Mouse (Mus musculus) ES-CJ7 (cell line): ENCODE measurements around the gene Gpr155.
A peak's percentile ranks its signal among the peaks of the same experiment; 100 is the strongest.

Experiments used
- DNase-seq: peaks from one replicate; pipeline ENCODE4 v3.0.0; 2011; ENCODE audit warnings: low read depth, low spot score

Gpr155 gene

DNA sequence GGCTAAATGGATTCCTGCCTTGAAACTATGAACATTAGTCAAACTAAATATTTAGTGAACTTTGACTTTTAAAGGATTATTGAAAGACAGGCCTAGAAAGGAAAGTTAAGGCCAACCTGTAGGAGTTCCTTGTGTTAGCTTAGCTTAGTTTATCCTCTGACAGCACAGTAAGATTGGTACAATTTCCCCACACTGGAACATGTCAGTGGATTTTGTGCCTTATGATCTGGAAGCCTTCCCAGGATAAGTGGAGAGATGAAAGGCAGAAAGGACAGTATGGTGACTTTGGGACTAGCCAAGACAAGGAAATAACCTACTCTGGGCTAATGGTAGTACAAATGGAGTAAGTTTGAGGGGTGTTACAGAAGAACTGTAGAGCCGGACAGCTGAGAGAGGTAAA is 1.4 kb upstream of the Gpr155 start:
- no peak for DNase-seq

DNA sequence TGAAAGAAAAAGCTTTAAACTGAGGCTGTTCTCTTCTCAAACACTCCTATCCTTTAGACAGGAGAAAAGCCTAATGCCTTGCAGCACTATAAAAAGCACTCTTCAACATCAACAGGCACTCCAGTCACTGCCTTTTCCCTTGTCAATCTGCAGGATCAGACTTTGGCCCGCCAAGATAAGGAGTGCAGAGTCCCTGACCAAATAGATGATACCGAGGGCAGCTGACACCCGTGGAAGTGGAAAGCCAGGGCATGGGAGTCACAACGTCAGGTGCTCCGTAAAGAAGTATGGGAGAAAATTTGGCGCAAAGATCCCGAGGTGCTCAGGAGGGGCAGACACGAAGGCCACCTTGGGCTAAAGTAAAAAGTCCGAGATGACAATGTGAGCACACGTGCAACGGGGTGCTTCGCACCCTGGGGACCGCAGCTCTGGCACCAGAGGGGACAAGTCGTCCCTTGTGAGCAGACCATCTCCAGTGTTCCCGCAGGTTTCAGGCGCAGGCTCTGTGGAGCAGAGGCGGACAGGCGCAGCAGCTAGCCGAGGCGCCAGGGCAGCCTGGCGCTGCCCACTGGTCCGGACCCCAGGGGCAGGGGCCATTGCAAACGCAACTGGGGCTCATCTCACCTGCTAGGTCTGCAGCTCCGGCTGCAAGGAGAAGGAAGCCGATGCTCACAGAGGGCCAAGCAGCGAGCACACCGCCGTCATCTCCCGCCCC is 574 bp downstream of the Gpr155 start:
- no peak for DNase-seq

DNA sequence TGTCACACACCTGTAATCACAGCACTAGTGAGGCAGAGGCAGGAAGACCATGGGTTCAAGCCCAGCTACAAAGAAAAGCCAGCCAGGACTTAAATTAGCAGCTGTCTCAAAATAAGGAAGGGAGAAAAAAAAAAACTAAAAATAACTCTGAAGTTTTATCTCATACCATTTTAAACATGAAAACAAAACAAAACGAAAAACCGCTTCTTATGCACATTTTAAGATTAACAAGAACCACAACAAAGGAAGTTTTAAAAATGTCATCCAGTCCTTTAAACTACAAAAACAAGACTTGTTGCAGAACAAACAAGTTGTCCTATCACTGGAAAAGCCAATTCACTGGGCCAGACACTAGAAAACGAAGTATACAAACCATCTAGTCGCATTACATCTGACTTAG is 1.2 kb downstream of the Gpr155 start:
- DNase-seq: no peak

DNA sequence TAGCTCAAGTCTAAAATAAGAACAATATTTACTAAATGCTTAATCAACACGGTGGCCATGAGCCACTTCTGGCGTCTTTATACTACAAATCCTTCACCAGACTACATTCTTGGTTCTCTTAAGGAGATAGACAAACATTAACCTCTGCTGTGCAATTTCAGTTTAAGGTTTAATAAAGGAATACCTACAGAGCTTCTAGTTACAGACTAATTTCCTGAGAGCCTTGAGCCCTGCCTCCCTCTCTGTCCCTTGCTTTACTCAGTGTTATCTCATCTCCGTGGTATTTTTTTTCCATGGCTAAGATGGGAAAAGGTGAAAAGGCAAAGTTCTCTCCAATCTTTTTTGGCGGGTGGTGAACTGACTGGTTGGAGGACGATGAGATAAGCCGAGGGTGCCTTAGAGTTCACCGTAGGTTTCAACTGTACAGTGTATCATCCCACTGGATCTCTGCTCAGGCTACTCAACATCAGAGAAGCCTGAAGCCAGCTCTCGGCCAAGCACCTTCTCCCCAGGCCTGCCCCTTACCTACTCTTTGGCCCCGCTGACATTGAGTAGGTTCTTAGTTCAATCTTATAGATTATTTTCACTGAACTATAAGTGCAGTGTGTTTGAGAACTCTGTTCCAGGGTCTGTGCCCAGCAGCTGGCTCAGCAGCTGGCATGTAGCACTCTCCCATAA is 5.9 kb downstream of the Gpr155 start:
- no peak for DNase-seq

DNA sequence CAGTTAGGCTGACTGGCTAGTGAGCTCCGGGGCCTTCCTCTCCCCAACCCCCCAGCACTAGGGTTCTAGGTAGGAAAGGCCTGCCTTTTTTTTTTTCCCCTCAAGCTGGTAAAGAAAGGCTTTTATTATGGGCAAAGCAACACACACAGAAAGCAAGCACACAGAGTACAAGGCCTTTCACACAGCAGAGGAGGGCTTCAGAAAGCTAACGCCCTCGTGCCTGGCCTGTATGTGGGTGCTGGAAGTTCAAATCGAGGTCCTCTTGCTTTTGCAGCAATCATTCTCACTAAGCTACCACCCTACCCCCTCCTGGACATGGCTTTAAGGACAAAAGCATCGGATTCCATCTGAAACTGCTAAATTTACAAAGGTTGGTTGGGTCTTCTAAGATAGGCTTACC is 6.7 kb downstream of the Gpr155 start:
- DNase-seq: no peak

DNA sequence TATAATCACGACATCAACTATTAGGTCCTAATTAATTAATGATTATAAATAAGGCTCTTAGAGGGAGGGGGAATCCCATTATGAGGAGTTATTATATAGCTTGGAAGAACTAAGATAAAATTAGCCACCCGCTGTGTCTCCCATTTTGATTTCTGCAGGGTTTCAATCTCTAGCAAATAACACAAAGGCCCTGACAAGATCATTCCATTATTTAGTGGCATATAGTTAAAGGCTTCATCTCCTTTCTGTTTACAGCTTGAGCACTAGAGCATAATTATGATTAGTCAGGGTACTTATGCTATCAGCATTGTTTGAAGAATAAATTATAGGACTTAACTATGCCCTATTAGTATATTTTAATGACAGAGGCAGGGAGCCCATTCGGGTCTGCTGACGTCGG is 8.0 kb downstream of the Gpr155 start:
- no peak for DNase-seq

DNA sequence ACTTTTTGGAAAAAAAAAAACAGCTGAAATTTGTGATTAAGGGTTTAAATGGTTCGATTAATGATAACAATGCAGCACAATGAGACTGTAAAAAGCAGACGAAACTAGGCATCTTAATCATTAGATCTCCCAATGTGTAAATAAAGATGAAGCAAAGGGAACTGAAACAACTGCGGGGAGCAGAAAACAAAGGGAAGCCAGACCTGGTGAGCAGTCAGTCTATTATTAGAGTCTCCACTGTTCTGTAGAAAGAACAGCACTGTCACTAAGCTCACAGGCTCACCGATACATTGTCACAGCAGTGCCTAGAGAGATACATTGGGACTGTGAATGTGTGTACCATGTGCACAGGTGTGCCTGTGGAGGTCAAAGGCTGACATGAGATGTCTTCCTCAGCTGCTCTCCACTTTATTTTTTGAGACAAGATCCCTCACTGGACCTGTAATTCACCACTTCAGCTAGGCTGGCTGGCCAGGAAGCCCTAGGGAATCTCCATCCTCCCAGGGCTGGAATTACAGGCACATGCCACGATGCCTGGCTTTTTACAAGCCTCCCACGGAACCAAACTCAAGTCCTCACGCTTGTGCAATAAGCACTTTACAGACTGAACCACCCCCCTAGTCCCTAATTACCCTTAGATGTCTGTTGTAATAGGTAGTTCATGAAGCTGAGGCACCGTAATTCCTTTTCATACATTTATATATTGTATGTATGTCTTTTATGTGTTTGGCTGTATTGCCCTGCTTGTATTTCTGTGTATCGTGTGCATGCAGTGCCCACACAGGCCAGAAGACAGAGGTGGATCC is 14.6 kb downstream of the Gpr155 start:
- no peak for DNase-seq

DNA sequence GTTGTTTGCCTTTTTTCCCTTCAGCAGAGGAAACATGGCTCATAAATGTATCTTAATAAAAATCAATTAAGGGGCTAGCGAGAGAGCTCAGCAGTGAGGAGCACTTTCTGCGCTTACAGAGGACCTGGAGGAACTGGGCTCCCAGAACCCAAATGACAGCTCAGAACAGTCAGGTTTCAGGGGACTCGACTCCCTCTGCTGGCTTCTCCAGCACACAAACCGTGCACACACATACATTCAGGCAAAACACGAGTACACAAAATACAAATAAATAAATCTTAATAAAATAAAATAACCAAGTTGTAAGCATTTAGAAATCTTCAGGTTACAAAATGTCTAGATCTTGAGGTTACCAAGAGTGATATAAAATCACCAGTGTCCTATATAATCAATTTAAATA is 22.9 kb downstream of the Gpr155 start:
- DNase-seq: peak; percentile 22

DNA sequence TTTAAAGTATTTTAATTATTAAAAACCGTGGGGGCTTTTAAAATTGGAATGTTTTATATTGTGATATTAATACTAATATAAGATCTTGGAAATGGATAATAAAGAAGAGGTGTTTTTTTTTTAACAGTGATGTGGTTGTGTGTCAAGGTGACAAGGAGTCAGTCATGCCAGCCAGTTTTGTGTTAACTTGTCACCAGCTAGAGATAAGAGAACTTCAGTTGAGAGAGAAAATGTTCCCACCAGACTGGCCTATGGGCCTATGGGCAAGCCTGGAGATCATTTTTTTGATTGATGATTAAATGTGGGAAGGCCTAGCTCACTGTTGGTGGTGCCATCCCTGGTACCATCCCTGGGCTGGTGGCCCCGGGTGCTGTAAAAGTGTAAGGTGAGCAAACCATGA is 25.8 kb downstream of the Gpr155 start:
- no peak for DNase-seq

DNA sequence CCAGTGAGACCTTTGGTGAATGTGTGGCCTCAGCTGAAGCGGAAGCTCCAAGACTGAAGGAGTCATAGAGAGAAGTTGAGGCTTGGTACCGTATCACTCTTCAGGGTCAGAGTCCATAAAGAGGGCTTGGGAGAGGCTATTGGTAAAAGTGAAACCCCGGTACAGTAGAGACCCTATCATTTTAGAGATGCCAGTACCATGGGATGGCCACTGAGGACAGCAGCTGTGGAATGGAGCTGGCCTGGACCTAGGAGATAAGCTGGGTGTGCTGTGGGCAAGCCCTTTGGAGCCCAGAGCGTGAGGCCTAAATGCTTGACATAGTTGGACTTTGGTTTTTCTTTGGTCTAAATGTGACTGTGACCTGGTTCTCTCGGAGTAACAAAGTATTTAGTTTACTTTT is 26.4 kb downstream of the Gpr155 start:
- no peak for DNase-seq

DNA sequence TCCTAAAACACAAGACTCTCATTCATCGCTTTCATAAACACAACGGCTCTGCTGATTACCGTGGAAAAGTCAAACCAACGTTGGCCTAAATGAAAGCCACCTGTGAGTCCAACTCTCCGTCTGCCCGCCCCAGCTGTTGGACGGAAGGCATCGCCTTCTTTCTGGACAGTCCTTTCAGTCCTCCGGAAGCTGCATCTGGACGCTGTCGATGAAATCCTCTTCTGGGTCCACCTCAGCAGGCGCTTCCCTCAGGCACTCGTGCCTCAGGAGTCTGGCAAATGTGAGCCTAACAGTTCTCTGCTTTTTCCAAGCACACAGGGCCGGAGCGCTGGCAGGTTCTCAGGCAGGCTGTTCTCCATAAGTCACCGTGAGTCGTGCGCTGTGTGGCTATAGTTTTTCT is 29.4 kb downstream of the Gpr155 start:
- no peak for DNase-seq

DNA sequence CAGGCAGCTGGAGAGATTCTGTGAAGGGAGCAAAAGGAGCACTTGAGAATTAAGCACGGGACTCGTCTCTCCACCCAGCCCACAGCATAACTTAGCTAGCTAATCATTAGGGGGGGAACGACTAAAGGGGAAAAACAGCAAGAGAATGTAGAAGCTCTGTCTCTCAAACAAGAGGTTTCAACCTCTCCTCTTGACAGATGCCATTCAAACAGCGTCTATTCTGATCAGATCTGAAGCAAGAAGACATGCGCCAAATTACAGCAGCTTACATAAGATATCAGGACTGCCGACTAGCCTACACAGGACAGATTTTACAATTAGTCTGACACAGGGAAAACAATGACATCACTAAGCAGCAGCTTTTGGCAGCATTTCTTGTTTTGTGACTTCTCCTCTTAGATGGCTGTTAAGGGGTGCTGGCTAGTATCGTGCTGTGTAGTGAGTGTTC is 34.4 kb downstream of the Gpr155 start:
- DNase-seq: no peak

DNA sequence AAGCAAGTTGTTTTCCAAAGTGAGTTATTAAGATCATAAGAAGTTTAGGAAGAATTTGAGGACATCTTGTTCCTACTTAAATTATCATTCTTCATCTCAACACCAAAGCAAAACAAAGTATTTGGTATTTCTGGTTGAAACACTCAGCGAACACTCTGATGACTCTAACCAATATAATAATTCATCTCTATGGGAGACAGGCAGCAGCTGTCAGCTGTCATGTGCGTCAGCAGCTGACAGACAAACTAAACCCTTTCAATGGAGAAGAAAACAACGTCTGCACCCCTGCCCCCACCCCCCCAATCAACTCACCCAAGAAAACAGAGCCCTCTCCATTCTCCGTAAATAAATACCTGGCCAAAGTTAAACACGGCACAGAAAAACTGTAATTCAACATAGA is 34.9 kb downstream of the Gpr155 start:
- DNase-seq: no peak

DNA sequence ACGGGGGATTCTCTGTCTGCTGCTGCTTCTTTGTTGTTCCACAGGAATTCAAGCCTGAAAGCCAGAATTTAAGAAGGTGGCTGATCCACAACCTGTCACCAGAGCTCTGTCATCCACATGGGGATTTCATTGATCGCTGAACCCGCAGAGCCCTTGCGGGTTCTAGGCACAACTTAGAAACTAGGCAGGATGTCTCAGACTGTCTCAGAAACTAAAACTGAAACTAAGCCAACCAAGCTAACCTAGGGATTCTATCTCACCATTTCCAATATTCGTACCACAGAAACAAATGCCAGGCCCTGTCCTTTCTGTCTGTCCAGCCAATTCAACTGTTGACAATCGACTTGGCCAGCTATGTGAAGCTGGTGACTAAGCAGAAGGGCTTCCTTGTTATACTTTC is 38.2 kb downstream of the Gpr155 start:
- DNase-seq: no peak

DNA sequence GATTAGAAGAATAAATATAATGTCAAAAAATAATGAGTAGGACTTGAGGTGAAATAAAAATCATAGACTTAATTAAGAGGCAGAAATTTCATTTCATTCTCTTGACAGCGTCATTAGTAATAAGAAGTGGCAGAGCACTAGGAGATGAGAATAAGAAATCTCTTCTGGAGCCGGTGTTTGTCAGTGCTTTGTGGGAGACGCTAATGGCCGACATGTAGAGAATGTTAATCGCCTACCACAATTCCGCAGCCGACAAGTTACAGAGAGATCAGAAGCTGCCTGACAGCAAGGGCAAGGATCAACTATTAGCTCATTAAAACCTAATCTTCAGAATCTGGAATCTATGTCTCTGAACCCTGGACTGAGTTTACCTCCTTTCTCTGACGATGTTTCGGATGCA is 38.6 kb downstream of the Gpr155 start:
- DNase-seq: no peak

DNA sequence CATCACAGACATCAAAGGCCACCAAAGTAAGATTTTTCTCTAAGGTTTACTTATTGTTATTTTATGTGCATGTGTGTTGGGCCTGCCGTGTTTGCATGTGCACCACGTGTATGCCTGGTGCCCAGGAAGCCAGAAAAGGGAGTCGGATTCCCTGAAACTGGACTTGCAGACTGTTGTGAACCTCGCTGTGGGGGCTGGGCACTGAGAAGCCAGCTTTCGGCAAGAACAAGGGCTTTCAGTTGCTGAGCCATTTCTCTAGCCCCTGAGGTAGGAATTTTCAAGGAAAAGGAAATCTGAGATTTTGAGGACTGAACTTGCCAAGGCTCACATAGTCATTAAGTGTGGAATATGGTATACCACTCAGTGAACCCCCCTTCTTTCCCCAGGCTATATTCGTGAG is 39.2 kb downstream of the Gpr155 start:
- DNase-seq: no peak

DNA sequence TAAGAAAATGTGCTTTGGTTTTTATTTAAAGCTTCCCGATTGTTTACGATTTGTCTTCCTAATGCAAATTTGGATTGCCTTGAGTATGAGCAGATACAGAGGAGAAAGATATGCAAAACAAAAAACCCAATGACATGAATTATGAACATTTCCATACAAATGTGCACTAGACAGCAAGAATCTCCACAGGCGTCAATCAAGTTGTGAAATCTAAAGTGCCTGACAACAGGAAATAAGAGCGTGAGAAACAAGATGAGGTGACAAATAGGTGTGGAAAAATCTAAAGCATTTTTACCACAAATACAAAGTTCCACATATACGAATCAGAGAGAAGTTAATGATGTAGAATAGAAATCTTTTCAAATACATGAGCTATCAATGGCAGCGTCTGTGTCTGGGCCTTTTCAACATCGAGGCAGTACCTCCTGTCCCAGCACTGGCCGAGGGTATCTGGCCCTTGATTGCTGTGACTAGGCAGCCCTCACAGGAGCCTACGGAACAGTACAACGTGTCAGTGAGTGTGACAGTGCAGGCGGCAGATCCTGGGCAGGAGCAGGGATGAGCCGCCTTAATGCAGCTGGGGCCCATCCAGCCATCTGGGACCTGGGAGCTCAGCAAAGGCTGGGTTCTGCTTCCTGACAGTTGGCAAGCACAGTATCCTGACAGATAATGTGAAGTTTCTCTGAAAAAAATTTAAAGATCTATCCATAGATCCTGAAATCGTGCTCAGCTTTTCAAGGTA is 39.9 kb downstream of the Gpr155 start:
- no peak for DNase-seq

DNA sequence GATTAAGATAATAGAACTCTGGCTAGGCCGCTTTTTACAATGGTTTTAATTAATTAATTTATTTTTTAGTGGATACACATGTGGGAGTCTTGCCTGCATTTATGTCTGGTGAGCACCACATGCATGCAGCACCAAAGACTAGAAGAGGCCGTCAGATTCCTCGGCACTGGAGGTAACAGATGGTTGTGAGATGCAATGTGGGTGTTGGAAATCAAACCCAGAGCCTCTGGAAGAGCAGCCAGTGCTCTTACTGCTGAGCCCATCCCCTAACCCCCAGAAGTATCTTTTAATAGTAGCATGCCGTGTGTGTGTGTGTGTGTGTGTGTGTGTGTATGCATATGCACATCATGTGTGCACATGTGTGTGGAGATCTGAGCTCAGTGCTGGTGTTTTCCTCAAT is 41.2 kb downstream of the Gpr155 start:
- no peak for DNase-seq

DNA sequence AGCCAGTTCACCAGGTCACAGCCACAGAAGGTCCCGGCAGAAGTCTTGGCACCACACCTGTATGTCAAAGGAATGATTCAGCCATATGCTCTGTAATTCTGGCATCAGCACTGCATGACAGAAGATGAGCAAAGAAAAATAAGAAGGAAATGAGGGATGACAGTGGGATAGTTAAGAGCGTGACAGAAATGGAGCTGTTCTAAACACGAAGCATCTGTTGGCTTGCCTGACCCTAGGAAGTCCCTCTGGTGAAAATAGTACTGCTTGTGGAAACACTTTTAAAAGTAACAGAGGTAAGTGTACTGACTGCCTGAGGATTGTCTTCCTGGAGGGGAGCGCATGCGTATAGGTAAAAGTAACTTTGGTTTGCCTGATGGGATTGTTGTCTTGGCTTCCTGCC is 42.7 kb downstream of the Gpr155 start:
- DNase-seq: no peak

DNA sequence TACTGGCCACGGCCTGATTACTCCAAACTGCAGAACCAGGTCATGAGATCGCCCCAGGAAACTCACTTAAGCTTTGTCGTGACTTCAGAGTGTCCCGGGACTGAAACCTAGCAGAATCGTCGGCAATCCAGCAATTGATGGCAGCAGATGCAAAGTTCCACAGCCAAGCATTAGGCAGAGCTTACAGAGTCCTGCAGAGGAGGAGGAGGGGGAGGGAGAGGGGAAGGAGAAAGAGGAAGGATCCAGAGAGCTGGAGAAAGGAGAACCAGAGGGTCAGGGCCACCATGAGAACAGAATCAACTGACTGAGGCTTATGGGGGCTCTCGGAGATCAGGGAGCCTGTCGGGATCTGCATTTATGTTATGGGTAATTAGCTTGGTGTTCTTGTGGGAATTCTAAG is 48.0 kb downstream of the Gpr155 start:
- no peak for DNase-seq

DNA sequence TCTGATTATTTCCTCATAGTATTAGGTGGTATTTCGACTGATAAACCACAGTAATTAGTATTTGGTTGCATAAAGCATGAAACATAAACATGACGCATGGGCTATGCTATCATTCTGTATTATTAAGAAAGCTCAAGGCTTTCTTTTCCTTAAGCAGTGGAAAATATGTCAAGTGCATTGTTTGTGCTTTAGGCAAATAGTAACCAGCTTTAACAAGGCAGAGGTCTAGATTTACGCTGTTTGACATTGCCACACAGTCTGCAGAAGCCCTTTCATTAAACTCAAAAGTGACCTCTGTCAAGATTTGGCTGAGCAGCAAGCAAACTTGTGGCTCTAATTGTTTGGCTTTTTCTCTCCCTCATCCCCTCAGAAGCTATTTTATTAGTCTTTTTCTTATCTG is 50.4 kb downstream of the Gpr155 start:
- no peak for DNase-seq

DNA sequence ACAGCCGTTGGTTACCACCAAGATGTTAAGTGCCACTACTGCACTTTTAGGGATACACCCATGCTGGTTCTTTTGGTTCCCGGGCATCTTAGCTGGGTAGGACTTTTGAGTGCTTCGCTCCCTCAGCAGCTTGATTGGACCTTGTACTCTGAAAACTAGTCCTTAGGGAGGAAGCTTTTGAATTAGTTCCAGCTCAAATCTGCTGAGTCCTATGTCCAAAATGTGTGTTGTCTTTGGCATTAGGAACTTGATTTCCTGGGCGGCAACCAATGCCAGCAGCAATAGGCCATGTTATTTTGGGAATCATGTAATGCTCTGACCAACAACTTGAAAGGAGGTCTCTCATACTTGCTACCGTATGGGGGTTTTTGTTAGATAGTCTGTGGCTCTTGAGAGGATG is 60.5 kb downstream of the Gpr155 start:
- no peak for DNase-seq
